ENCODE assay signal across 28 mouse cellular contexts in the genomic region with DNA sequence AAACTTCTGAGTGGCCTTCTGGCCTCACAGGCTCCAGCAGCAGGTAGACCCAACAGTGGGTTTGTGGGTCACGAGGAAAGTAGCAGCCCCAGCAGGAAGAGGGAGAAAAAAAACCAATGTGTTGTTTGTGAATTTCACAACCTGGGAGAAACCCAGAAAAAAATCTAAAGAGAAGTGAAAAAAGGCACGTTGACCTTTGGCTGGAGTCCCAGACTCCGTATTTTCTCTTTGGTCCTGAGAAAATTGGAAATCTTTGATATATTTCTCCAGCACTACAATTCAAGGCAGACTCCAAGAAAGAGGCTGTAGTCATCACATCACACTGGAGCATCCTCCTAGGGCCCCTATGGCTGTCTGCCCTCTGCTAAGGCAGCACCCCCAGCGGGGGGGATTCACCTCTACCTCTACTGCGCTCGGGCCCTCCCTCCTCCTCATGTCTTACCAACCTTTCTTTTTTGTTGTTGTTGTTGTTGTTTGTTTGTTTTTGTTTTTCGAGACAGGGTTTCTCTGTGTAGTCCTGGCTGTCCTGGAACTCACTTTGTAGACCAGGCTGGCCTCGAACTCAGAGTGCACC. TPM values are rescaled to one million over a fixed set of nuclear protein-coding genes. Genes with fewer than 3 reads are reported as not detected.
DNase-seq lines count a peak whose midpoint lies in the region; ATAC-seq and TF ChIP-seq lines count a peak whose summit lies in the region.
"Had no signal": no experiment of that assay in that cellular context is flagged by ENCODE, and none has a peak within 500 bp of the region (broad histone marks: within the 10 kb centered on the region; RNA-seq: fewer than 3 reads in every experiment).

No protein-coding gene starts in this region.

- H3K9me3 ChIP-seq in liver, embryonic 12.5 days (replicated peaks) = no peaks in the 10 kb centered on the region
- no peaks in the 10 kb centered on the region for H3K9me3 ChIP-seq in liver, embryonic 16.5 days (replicated peaks; ENCODE audit: control insufficient read depth, low read length)
- H3K9me3 ChIP-seq: embryonic facial prominence, embryonic 15.5 days; forebrain, embryonic 15.5 days; heart, embryonic 13.5 days; limb, embryonic 10.5 days; midbrain, embryonic 13.5 days had no signal

- no peak for TF ChIP-seq POLR2A in liver, adult 2 months (IDR thresholded peaks at IDR 0.05; ENCODE audit: extremely low read depth, insufficient read depth, low read length)

- TF ChIP-seq CTCF in liver, adult 2 months (IDR thresholded peaks at IDR 0.05; ENCODE audit: low read depth, low read length) = no peak

- no peak overlapping the region for H3K27ac ChIP-seq in liver, adult 2 months (replicated peaks; ENCODE audit: insufficient read depth, low read depth, low read length)
- H3K27ac ChIP-seq in liver, embryonic 12.5 days = no peak overlapping the region
- H3K27ac ChIP-seq in liver, embryonic 16.5 days (ENCODE audit: low read length) = peak overlapping the region; percentile 54; the same call in 1 of the 2 replicates
- H3K27ac ChIP-seq: embryonic facial prominence, embryonic 15.5 days; forebrain, embryonic 15.5 days; heart, embryonic 13.5 days; hindbrain, postnatal 0 days; kidney, postnatal 0 days; limb, embryonic 10.5 days; liver, embryonic 14.5 days; midbrain, embryonic 13.5 days had no signal

- H3K4me2 ChIP-seq in liver, embryonic 12.5 days = no peak overlapping the region
- no peak overlapping the region for H3K4me2 ChIP-seq in liver, embryonic 16.5 days (ENCODE audit: low read depth, low read length)
- H3K4me2 ChIP-seq: embryonic facial prominence, embryonic 15.5 days; forebrain, embryonic 15.5 days; heart, embryonic 13.5 days; midbrain, embryonic 13.5 days had no signal

- H3K9ac ChIP-seq in liver, adult 2 months (ENCODE audit: low read depth, low read length) = no peak overlapping the region
- no peak overlapping the region for H3K9ac ChIP-seq in liver, embryonic 12.5 days
- H3K9ac ChIP-seq in liver, embryonic 16.5 days (ENCODE audit: low read depth, low read length) = no peak overlapping the region
- H3K9ac ChIP-seq: embryonic facial prominence, embryonic 15.5 days; forebrain, embryonic 15.5 days; heart, embryonic 13.5 days; liver, embryonic 14.5 days; midbrain, embryonic 13.5 days had no signal

- WGBS in liver, adult 2 months = 60% methylated on average over 8 of the region's 8 CpGs
- WGBS in liver, embryonic 12.5 days (ENCODE audit: insufficient replicate concordance) = 59% methylated on average over 8 of the region's 8 CpGs
- 51% methylated on average over 8 of the region's 8 CpGs for WGBS in liver, embryonic 16.5 days (ENCODE audit: insufficient replicate concordance)

- no peaks in the 10 kb centered on the region for H3K27me3 ChIP-seq in liver, adult 2 months (ENCODE audit: control insufficient read depth, insufficient read depth, low read length)
- peaks cover 77% of the 10 kb centered on the region for H3K27me3 ChIP-seq in liver, embryonic 12.5 days (replicated peaks)
- H3K27me3 ChIP-seq in liver, embryonic 16.5 days (ENCODE audit: control insufficient read depth, insufficient read depth, low read depth, low read length) = peaks cover 4% of the 10 kb centered on the region
- H3K27me3 ChIP-seq: forebrain, embryonic 15.5 days; Patski had no signal

- H3K4me1 ChIP-seq in liver, adult 2 months (ENCODE audit: control insufficient read depth, insufficient read depth, low read length) = peaks cover 5% of the 10 kb centered on the region; the same call in 1 of the 2 replicates
- peaks cover 53% of the 10 kb centered on the region for H3K4me1 ChIP-seq in liver, embryonic 12.5 days
- peaks cover 20% of the 10 kb centered on the region for H3K4me1 ChIP-seq in liver, embryonic 16.5 days (ENCODE audit: control insufficient read depth, low read depth, low read length)

- no peaks in the 10 kb centered on the region for H3K79me2 ChIP-seq in liver, adult 2 months (ENCODE audit: control insufficient read depth, insufficient read depth, low read length)

- ATAC-seq in liver, embryonic 12.5 days = no peak
- no peak for ATAC-seq in liver, embryonic 16.5 days (ENCODE audit: low read depth)
- ATAC-seq: CD4-positive, CD25-positive, alpha-beta regulatory T cell, adult 4 months; forebrain, embryonic 15.5 days; hindbrain, postnatal 0 days; midbrain, embryonic 13.5 days; Patski had no signal

- H3K4me3 ChIP-seq in liver, adult 2 months (ENCODE audit: insufficient read depth, low read depth, low read length) = no peak overlapping the region
- H3K4me3 ChIP-seq in liver, embryonic 12.5 days = no peak overlapping the region
- H3K4me3 ChIP-seq in liver, embryonic 16.5 days (ENCODE audit: low read depth, low read length) = no peak overlapping the region
- H3K4me3 ChIP-seq: embryonic facial prominence, embryonic 15.5 days; forebrain, embryonic 15.5 days; heart, embryonic 13.5 days; limb, embryonic 10.5 days; midbrain, embryonic 13.5 days had no signal

- peak; percentile 51 for DNase-seq in liver, adult 2 months (ENCODE audit: extremely low read depth, low read depth, low spot score)
- DNase-seq in thymus, postnatal 0 days (ENCODE audit: low spot score) = peak; percentile 25
- DNase-seq in thymus, adult 18-20 months = no peak
- peak; percentile 60 for DNase-seq in thymus, postnatal 4 days
- no peak for DNase-seq in kidney, adult 8-10 months
- no peak for DNase-seq in spleen, postnatal 10 days (ENCODE audit: low spot score in 2 of 2)
- DNase-seq: adrenal gland, adult 2 months; cerebellum, adult 9-10 months; gastrocnemius, postnatal 10 days; heart, adult 11 months; heart, postnatal 14 days; kidney, adult 18-20 months; lung, postnatal 10 days; right cerebral cortex, postnatal 14 days had no signal

- H3K36me3 ChIP-seq in liver, adult 2 months (ENCODE audit: control insufficient read depth, insufficient read depth, low read length) = no peaks in the 10 kb centered on the region
- H3K36me3 ChIP-seq in liver, embryonic 12.5 days = no peaks in the 10 kb centered on the region
- H3K36me3 ChIP-seq in liver, embryonic 16.5 days (ENCODE audit: control insufficient read depth, insufficient read depth) = no peaks in the 10 kb centered on the region
- H3K36me3 ChIP-seq: embryonic facial prominence, embryonic 15.5 days; forebrain, embryonic 15.5 days; heart, embryonic 13.5 days; limb, embryonic 10.5 days; midbrain, embryonic 13.5 days had no signal

RNA-seq across cellular contexts. Expression of gene Arl5c, which starts 1.5 kb away (rescaled TPM):
- total RNA-seq in liver, adult 2 months (2014; rRNA removed) = 0.20 and 0.37 TPM in 2 replicates
- 0.44 and 0.55 TPM in 2 replicates for polyA plus RNA-seq in liver, adult 2 months (2012; rRNA removed)
- 15.6 and 17.1 TPM in 2 replicates for polyA plus RNA-seq in liver, embryonic 12.5 days (2016; fragmentation: Nextera tagmentation; extraction: Ambion mirVana)
- 201 and 211 TPM in 2 replicates for polyA plus RNA-seq in thymus, postnatal 0 days (2015; fragmentation: Nextera tagmentation; extraction: Ambion mirVana)
- 7.4 and 8.3 TPM in 2 replicates for polyA plus RNA-seq in liver, embryonic 16.5 days (2015; fragmentation: Nextera tagmentation; extraction: Ambion mirVana)

RNA-seq across cellular contexts. Expression of gene Plxdc1, which starts 11.2 kb away (rescaled TPM):
- 0.28 and 0.47 TPM in 2 replicates for total RNA-seq in liver, adult 2 months (2014; rRNA removed)
- 0.58 and 1.2 TPM in 2 replicates for polyA plus RNA-seq in liver, adult 2 months (2012; rRNA removed)
- polyA plus RNA-seq in liver, embryonic 12.5 days (2016; fragmentation: Nextera tagmentation; extraction: Ambion mirVana) = 0.33 and 0.38 TPM in 2 replicates
- polyA plus RNA-seq in thymus, postnatal 0 days (2015; fragmentation: Nextera tagmentation; extraction: Ambion mirVana) = 36.6 and 42.0 TPM in 2 replicates
- polyA plus RNA-seq in liver, embryonic 16.5 days (2015; fragmentation: Nextera tagmentation; extraction: Ambion mirVana) = 0.65 and 1.2 TPM in 2 replicates
- polyA plus RNA-seq: limb, embryonic 10.5 days; neural tube, embryonic 11.5 days had no signal

RNA-seq across cellular contexts. Expression of gene Cacnb1, which starts 25.4 kb away (rescaled TPM):
- total RNA-seq in liver, adult 2 months (2014; rRNA removed) = 0.37 and 0.54 TPM in 2 replicates
- polyA plus RNA-seq in liver, adult 2 months (2012; rRNA removed) = 0.81 and 0.84 TPM in 2 replicates
- 0.95 and 1.0 TPM in 2 replicates for polyA plus RNA-seq in liver, embryonic 12.5 days (2016; fragmentation: Nextera tagmentation; extraction: Ambion mirVana)
- polyA plus RNA-seq in thymus, postnatal 0 days (2015; fragmentation: Nextera tagmentation; extraction: Ambion mirVana) = 3.9 and 5.0 TPM in 2 replicates
- 0.81 and 1.2 TPM in 2 replicates for polyA plus RNA-seq in liver, embryonic 16.5 days (2015; fragmentation: Nextera tagmentation; extraction: Ambion mirVana)

RNA-seq across cellular contexts. Expression of gene Rpl19, which starts 29.0 kb away (rescaled TPM):
- total RNA-seq in liver, adult 2 months (2014; rRNA removed) = 606 and 614 TPM in 2 replicates
- polyA plus RNA-seq in liver, adult 2 months (2012; rRNA removed) = 224 and 235 TPM in 2 replicates
- polyA plus RNA-seq in liver, embryonic 12.5 days (2016; fragmentation: Nextera tagmentation; extraction: Ambion mirVana) = 869 and 913 TPM in 2 replicates
- polyA plus RNA-seq in thymus, postnatal 0 days (2015; fragmentation: Nextera tagmentation; extraction: Ambion mirVana) = 1,510 and 1,580 TPM in 2 replicates
- 478 and 526 TPM in 2 replicates for polyA plus RNA-seq in liver, embryonic 16.5 days (2015; fragmentation: Nextera tagmentation; extraction: Ambion mirVana)

RNA-seq across cellular contexts. Expression of gene Stac2, which starts 55.8 kb away (rescaled TPM):
- total RNA-seq in liver, adult 2 months (2014; rRNA removed) = not detected in 2 replicates
- polyA plus RNA-seq in liver, adult 2 months (2012; rRNA removed) = 0.02 TPM in 1 of 2 replicates, not detected in the other
- polyA plus RNA-seq in liver, embryonic 12.5 days (2016; fragmentation: Nextera tagmentation; extraction: Ambion mirVana) = 0.07 and 0.10 TPM in 2 replicates
- polyA plus RNA-seq in thymus, postnatal 0 days (2015; fragmentation: Nextera tagmentation; extraction: Ambion mirVana) = 0.23 and 0.45 TPM in 2 replicates
- 0.05 TPM in 1 of 2 replicates, not detected in the other for polyA plus RNA-seq in liver, embryonic 16.5 days (2015; fragmentation: Nextera tagmentation; extraction: Ambion mirVana)
- total RNA-seq: monocyte, adult 5-6 weeks had no signal
- polyA plus RNA-seq: CD4-positive, CD25-positive, alpha-beta regulatory T cell, adult 4 months; liver, embryonic 14.5 days had no signal

Comparison
In these comparisons a context has a peak if more than half of its experiments do, and no peak if none do; other contexts are left out.
1. DNase-seq: peak in liver, adult 2 months (single experiment), thymus, postnatal 0 days (single experiment) and thymus, postnatal 4 days (single experiment); none in thymus, adult 18-20 months (0 of 2), kidney, adult 8-10 months (0 of 2) and spleen, postnatal 10 days (0 of 2).
2. RNA of gene Arl5c, which starts 1.5 kb away (polyA plus RNA-seq): 201 to 211 TPM in thymus, postnatal 0 days; 15.6 to 17.1 TPM in liver, embryonic 12.5 days, 7.4 to 8.3 TPM in liver, embryonic 16.5 days and 0.44 to 0.55 TPM in liver, adult 2 months; every median in the first group is over 10 times any median in the second.
3. RNA of gene Plxdc1, which starts 11.2 kb away (polyA plus RNA-seq): 36.6 to 42.0 TPM in thymus, postnatal 0 days; 0.65 to 1.2 TPM in liver, embryonic 16.5 days, 0.58 to 1.2 TPM in liver, adult 2 months and 0.33 to 0.38 TPM in liver, embryonic 12.5 days; every median in the first group is over 10 times any median in the second.